Mouse (Mus musculus) megakaryocyte, embryonic 14.5 days (primary cell): ENCODE data around the gene Gfi1b.

ENCODE experiments used
- FLI1 ChIP-seq: IDR thresholded peaks from 2 replicates; pipeline ENCODE4 v1.6.1; 2012; ENCODE audit warnings: low read length, inconsistent platforms, mixed read lengths
- GATA1 ChIP-seq: IDR thresholded peaks from 3 replicates; pipeline ENCODE4 v1.6.1; 2012; ENCODE audit warnings: mixed read lengths, low read length, inconsistent platforms, borderline replicate concordance

GRCm38 (mm10) chr2:28656216-28656615 is 34.4 kb upstream of the Gfi1b start:
- TF ChIP-seq GATA1 (no peak), FLI1 (no peak)
